Mouse (Mus musculus) spleen, postnatal 36 days (tissue): ENCODE measurements at regions not wholly inside any gene's neighbourhood (a gene's known extent, or its start where the extent isn't known, plus 50 kb on each side); places are given as distances from the start of the nearest gene placed in this dataset.

Experiments
- DNase-seq, 2 experiments: peaks; one replicate each; pipeline ENCODE4 v3.0.0; 2022; ENCODE audit warnings: low spot score in 2 of 2, mixed read lengths in 1 of 2

GRCm38 (mm10) chr6:51208660-51209396, 223.6 kb upstream of the Nfe2l3 start:
- DNase-seq: peak; percentile 17 to 38

GRCm38 (mm10) chr6:51211418-51211817, 221.1 kb upstream of the Nfe2l3 start:
- no peak for DNase-seq

GRCm38 (mm10) chr6:51212216-51212615, 220.3 kb upstream of the Nfe2l3 start:
- no peak for DNase-seq

GRCm38 (mm10) chr6:51215371-51215770, 217.1 kb upstream of the Nfe2l3 start:
- no peak for DNase-seq

GRCm38 (mm10) chr6:51216472-51216871, 216.0 kb upstream of the Nfe2l3 start:
- DNase-seq: peak; percentile 16 to 17

GRCm38 (mm10) chr6:51219691-51220090, 212.8 kb upstream of the Nfe2l3 start:
- no peak for DNase-seq

- DNase-seq: no peak
Observed at GRCm38 (mm10) chr6:51220778-51221177, 211.7 kb upstream of the Nfe2l3 start.

GRCm38 (mm10) chr6:51236077-51236740, 196.3 kb upstream of the Nfe2l3 start:
- no peak for DNase-seq

- no peak for DNase-seq
Observed at GRCm38 (mm10) chr6:51240039-51240438, 192.4 kb upstream of the Nfe2l3 start.

GRCm38 (mm10) chr6:51250233-51250632, 182.2 kb upstream of the Nfe2l3 start:
- DNase-seq: no peak

- no peak for DNase-seq
Observed at GRCm38 (mm10) chr6:51251432-51251831, 181.0 kb upstream of the Nfe2l3 start.

- DNase-seq: no peak
Observed at GRCm38 (mm10) chr6:51252721-51253120, 179.7 kb upstream of the Nfe2l3 start.

- no peak for DNase-seq
Observed at GRCm38 (mm10) chr6:51256631-51257030, 175.8 kb upstream of the Nfe2l3 start.

GRCm38 (mm10) chr6:51257524-51257923, 174.9 kb upstream of the Nfe2l3 start:
- no peak for DNase-seq

GRCm38 (mm10) chr6:51258304-51258703, 174.2 kb upstream of the Nfe2l3 start:
- no peak for DNase-seq

GRCm38 (mm10) chr6:51263595-51263994, 168.9 kb upstream of the Nfe2l3 start:
- no peak for DNase-seq

GRCm38 (mm10) chr6:51265329-51265728, 167.1 kb upstream of the Nfe2l3 start:
- no peak for DNase-seq

- no peak for DNase-seq
Observed at GRCm38 (mm10) chr6:51266721-51267120, 165.7 kb upstream of the Nfe2l3 start.

GRCm38 (mm10) chr6:51267888-51268287, 164.6 kb upstream of the Nfe2l3 start:
- no peak for DNase-seq

GRCm38 (mm10) chr6:51268931-51269330, 163.5 kb upstream of the Nfe2l3 start:
- DNase-seq: no peak

- DNase-seq: no peak
Observed at GRCm38 (mm10) chr6:51269617-51270016, 162.9 kb upstream of the Nfe2l3 start.

GRCm38 (mm10) chr6:51270216-51271127, 162.0 kb upstream of the Nfe2l3 start:
- DNase-seq: peak; percentile 70 to 77
